Comparison of ENCODE assay signal across 21 mouse cellular contexts in genomic region chr9:32739988-32740387, GRCm38 (mm10).
"Had no signal": no experiment of that assay in that cellular context is flagged by ENCODE, and none has a peak within 500 bp of the region (broad histone marks: within the 10 kb centered on the region; RNA-seq: fewer than 3 reads in every experiment).

No protein-coding gene starts in this region.

- H3K27me3 ChIP-seq: heart, embryonic 13.5 days; heart, embryonic 15.5 days; hindbrain, embryonic 13.5 days; hindbrain, embryonic 15.5 days; intestine, embryonic 15.5 days; limb, embryonic 13.5 days; limb, embryonic 15.5 days had no signal

- H3K4me1 ChIP-seq: hindbrain, embryonic 13.5 days; hindbrain, embryonic 15.5 days; intestine, embryonic 15.5 days had no signal

- H3K36me3 ChIP-seq: hindbrain, embryonic 13.5 days; hindbrain, embryonic 15.5 days had no signal

- DNase-seq: gastrocnemius, postnatal 14 days; gastrocnemius, postnatal 36 days; heart, adult 2 months; heart, postnatal 14 days; heart, postnatal 36 days; kidney, adult 18-20 months; kidney, adult 8-10 months; kidney, postnatal 10 days; kidney, postnatal 25 days; kidney, postnatal 4 days; layer of hippocampus, postnatal 36 days; left cerebral cortex, postnatal 4 days had no signal

- H3K4me3 ChIP-seq: heart, adult 2 months; heart, embryonic 13.5 days; heart, embryonic 15.5 days; hindbrain, embryonic 13.5 days; hindbrain, embryonic 15.5 days; intestine, embryonic 15.5 days; layer of hippocampus, adult 2 months; limb, embryonic 13.5 days; limb, embryonic 15.5 days had no signal

- H3K27ac ChIP-seq: heart, adult 2 months; heart, embryonic 13.5 days; heart, embryonic 15.5 days; hindbrain, embryonic 13.5 days; hindbrain, embryonic 15.5 days; hindbrain, postnatal 0 days; intestine, embryonic 15.5 days; layer of hippocampus, adult 2 months; limb, embryonic 13.5 days; limb, embryonic 15.5 days had no signal
